Mouse (Mus musculus): Measurements from ENCODE around the gene Bub3. TPM values are rescaled to one million over a fixed set of nuclear protein-coding genes. Genes with fewer than 3 reads are reported as not detected.

Bub3 gene
- 165 and 168 TPM in 2 replicates for total RNA-seq (2012; rRNA removed)
- polyA plus RNA-seq (2012; ENCODE audit: insufficient read depth in 1 of 2, insufficient read length in 2 of 2, low read depth in 1 of 2, low replicate concordance in 2 of 2, missing spikeins in 1 of 2) = 100 to 1,000 TPM; 212 to 321 TPM

GRCm38 (mm10) chr7:131559986-131560696 is at the start of gene Bub3:
Bub3 (plus strand) TSS chr7:131560222.
- Histone ChIP-seq H3K4me3 (ENCODE audit: control insufficient read depth in 1 of 2, insufficient read depth in 1 of 2, low read depth in 2 of 2, low read length in 2 of 2) (peak within 1 kb of the TSS; percentile 75 to 100), H3K36me3 (ENCODE audit: control insufficient read depth in 1 of 2, insufficient read depth in 2 of 2, low read length in 2 of 2) (peaks cover 27 to 39% of the 10 kb centered on the region in 2 experiments), H3K79me2 (ENCODE audit: control insufficient read depth, insufficient read depth, low read length, poor library complexity) (peaks cover 34% of the 10 kb centered on the region), H3K9me3 (replicated peaks; ENCODE audit: insufficient read depth, low read length) (no peaks in the 10 kb centered on the region), H3K4me1 (ENCODE audit: control insufficient read depth in 1 of 2, insufficient read depth in 2 of 2, low read length in 2 of 2) (peaks cover 3 to 9% of the 10 kb centered on the region in 2 experiments; a peak in 2 of 4 replicates), H3K27me3 (ENCODE audit: control insufficient read depth in 1 of 2, insufficient read depth in 2 of 2, low read length in 2 of 2) (no peaks in the 10 kb centered on the region), H3K27ac (ENCODE audit: control insufficient read depth, low read depth, low read length) (peak within 1 kb of the TSS; percentile 80), H3K9ac (ENCODE audit: control insufficient read depth, low read depth, low read length, poor library complexity, severe bottlenecking) (peak within 1 kb of the TSS; percentile 91)
- DNase-seq (ENCODE audit: low read depth, low spot score) = peak; percentile 97
- TF ChIP-seq MYB (IDR thresholded peaks at IDR 0.05; ENCODE audit: low read depth, low read length) = 0 out of 2 replicates have a peak, but pooled peaks have one; percentile 8
- no peak for TF ChIP-seq ZC3H11A (IDR thresholded peaks at IDR 0.05; ENCODE audit: low read depth, low read length)
- TF ChIP-seq ZNF384 (IDR thresholded peaks at IDR 0.05; ENCODE audit: low read depth, low read length) = no peak
- TF ChIP-seq CHD1 (IDR thresholded peaks at IDR 0.05; ENCODE audit: low read depth, low read length) = no peak
- no peak; the same call in 1 of the 2 replicates for TF ChIP-seq ZMIZ1 (IDR thresholded peaks at IDR 0.05; ENCODE audit: low read depth, low read length)
- TF ChIP-seq RAD21 (IDR thresholded peaks at IDR 0.05; ENCODE audit: low read depth, low read length) = no peak
- TF ChIP-seq KAT2A (conservative IDR thresholded peaks at IDR 0.05; ENCODE audit: low read depth, low read length) = peak; percentile 98
- TF ChIP-seq GATA1 (IDR thresholded peaks at IDR 0.05; ENCODE audit: low read depth, low read length) = peak; percentile 76; the same call in 1 of the 2 replicates
- TF ChIP-seq GABPA (IDR thresholded peaks at IDR 0.05; ENCODE audit: low read depth, low read length) = no peak
- peak; percentile 19; the same call in 1 of the 2 replicates for TF ChIP-seq MYC (IDR thresholded peaks at IDR 0.05; ENCODE audit: low read depth, low read length)
- TF ChIP-seq MAX (IDR thresholded peaks at IDR 0.05; ENCODE audit: low read length) = no peak; the same call in none of the 2 replicates
- 0 out of 2 replicates have a peak, but pooled peaks have one; percentile 8 for TF ChIP-seq USF1 (IDR thresholded peaks at IDR 0.05; ENCODE audit: low read depth, low read length)
- no peak for TF ChIP-seq POLR2AphosphoS5 (IDR thresholded peaks at IDR 0.05; ENCODE audit: borderline replicate concordance, low read depth, low read length)
- no peak for TF ChIP-seq BHLHE40 (IDR thresholded peaks at IDR 0.05; ENCODE audit: borderline replicate concordance, low read depth, low read length)
- peak; percentile 62; the same call in 1 of the 2 replicates for TF ChIP-seq ELF1 (IDR thresholded peaks at IDR 0.05; ENCODE audit: low read depth, low read length)
- peak; percentile 83 for TF ChIP-seq NRF1 (IDR thresholded peaks at IDR 0.05; ENCODE audit: insufficient read depth, low read depth, low read length, poor library complexity, severe bottlenecking)
- TF ChIP-seq TCF12 (IDR thresholded peaks at IDR 0.05; ENCODE audit: low read depth, low read length) = peak; percentile 32; the same call in 1 of the 2 replicates
- TF ChIP-seq MXI1 (IDR thresholded peaks at IDR 0.05; ENCODE audit: low read depth, low read length) = peak; percentile 21; the same call in 1 of the 2 replicates
- TF ChIP-seq E2F4 (IDR thresholded peaks at IDR 0.05; ENCODE audit: borderline replicate concordance, low read depth, low read length) = no peak
- TF ChIP-seq USF2 (IDR thresholded peaks at IDR 0.05; ENCODE audit: borderline replicate concordance in 1 of 2, insufficient read depth in 1 of 2, low read depth in 1 of 2, low read length in 2 of 2) = no peak
- TF ChIP-seq EP300 (IDR thresholded peaks at IDR 0.05; ENCODE audit: low read depth in 1 of 2, low read length in 2 of 2) = no peak
- TF ChIP-seq UBTF (IDR thresholded peaks at IDR 0.05; ENCODE audit: borderline replicate concordance, insufficient read depth, low read depth, low read length) = no peak
- TF ChIP-seq HCFC1 (IDR thresholded peaks at IDR 0.05; ENCODE audit: low read depth, low read length) = peak; percentile 98
- TF ChIP-seq TAL1 (IDR thresholded peaks at IDR 0.05; ENCODE audit: low read length) = no peak
- no peak for TF ChIP-seq MEF2A (IDR thresholded peaks at IDR 0.05; ENCODE audit: extremely low read depth, insufficient replicate concordance, low read depth, low read length, poor library complexity, severe bottlenecking)
- peak; percentile 92 for TF ChIP-seq POLR2AphosphoS2 (IDR thresholded peaks at IDR 0.05; ENCODE audit: low read length)
- TF ChIP-seq ETS1 (IDR thresholded peaks at IDR 0.05; ENCODE audit: low read depth, low read length) = no peak
- TF ChIP-seq MAFK (IDR thresholded peaks at IDR 0.05; ENCODE audit: borderline replicate concordance, low read depth, low read length) = no peak
- peak; percentile 90 to 95 for TF ChIP-seq POLR2A (IDR thresholded peaks at IDR 0.05; ENCODE audit: control insufficient read depth in 1 of 2, insufficient read depth in 1 of 2, low read depth in 1 of 2, low read length in 2 of 2, poor library complexity in 1 of 2)
- TF ChIP-seq JUND (IDR thresholded peaks at IDR 0.05; ENCODE audit: low read depth, low read length) = no peak
- TF ChIP-seq CHD2 (IDR thresholded peaks at IDR 0.05; ENCODE audit: low read length) = peak; percentile 62
- no peak for TF ChIP-seq RCOR1 (IDR thresholded peaks at IDR 0.05; ENCODE audit: low read depth, low read length)
- TF ChIP-seq ZKSCAN1 (IDR thresholded peaks at IDR 0.05; ENCODE audit: low read depth, low read length) = no peak
- no peak for TF ChIP-seq CTCF (IDR thresholded peaks at IDR 0.05 in 2 of 3, conservative IDR thresholded peaks at IDR 0.05 in 1 of 3; ENCODE audit: control insufficient read depth in 1 of 3, insufficient read depth in 1 of 3, low read depth in 2 of 3, low read length in 3 of 3, poor library complexity in 1 of 3, severe bottlenecking in 1 of 3)
- peak; percentile 93 for TF ChIP-seq NELFE (IDR thresholded peaks at IDR 0.05; ENCODE audit: low read depth, low read length)
